ENCODE assay signal across 8 mouse cellular contexts in the genomic region with DNA sequence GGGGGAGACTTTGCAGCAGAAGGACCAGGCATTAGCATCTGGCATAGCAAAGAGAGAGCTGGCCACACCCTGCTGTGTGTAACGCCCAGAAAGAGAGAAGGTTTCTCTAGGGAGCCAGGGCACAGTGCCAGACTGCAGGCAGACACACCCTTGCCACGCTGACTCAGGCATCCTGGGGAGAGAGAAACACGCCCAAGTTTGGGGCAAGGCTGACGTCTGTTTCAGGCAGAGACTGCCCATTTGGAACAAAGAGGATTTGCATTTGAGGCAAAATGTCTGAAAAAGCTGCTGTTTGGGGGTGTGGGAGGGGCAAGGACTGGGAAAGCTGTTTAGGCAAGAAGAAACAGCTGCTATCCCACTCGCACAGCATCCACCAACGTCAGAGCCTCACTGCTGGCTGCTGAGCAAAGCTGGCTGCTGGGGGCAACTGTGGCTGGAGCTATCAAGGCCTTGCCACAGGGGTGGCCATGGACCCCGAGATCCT.
DNase-seq lines count a peak whose midpoint lies in the region; ATAC-seq and TF ChIP-seq lines count a peak whose summit lies in the region.

No protein-coding gene starts in this region.

- H3K9ac ChIP-seq in forebrain, embryonic 11.5 days (ENCODE audit: low read length) = no peak overlapping the region
- H3K9ac ChIP-seq in limb, embryonic 15.5 days = no peak overlapping the region
- H3K9ac ChIP-seq in stomach, embryonic 16.5 days (ENCODE audit: low read length) = peak overlapping the region; percentile 61

- DNase-seq in forebrain, embryonic 10.5 days (ENCODE audit: extremely low spot score, low spot score) = no peak
- no peak for DNase-seq in forebrain, embryonic 11.5 days (ENCODE audit: low spot score)
- peak; percentile 66 to 85 for DNase-seq in gastrocnemius, postnatal 4 days (ENCODE audit: low spot score in 2 of 2)
- peak; percentile 79 for DNase-seq in kidney, adult 2 months
- peak; percentile 80 to 92 for DNase-seq in monocyte, adult 2 months (ENCODE audit: low read depth in 1 of 2, low spot score in 2 of 2)

- no peak for TF ChIP-seq CTCF in kidney, adult 2 months (conservative IDR thresholded peaks at IDR 0.05; ENCODE audit: insufficient read depth, insufficient read length, low read depth, low read length)

- ATAC-seq in forebrain, embryonic 11.5 days (replicated peaks; ENCODE audit: low FRiP score) = no peak
- peak; percentile 84 for ATAC-seq in common myeloid progenitor, adult 5-6 weeks (replicated peaks; ENCODE audit: low read depth, poor library complexity, severe bottlenecking)
- 0 out of 2 replicates have a peak, but pooled peaks have one; percentile 25 for ATAC-seq in limb, embryonic 15.5 days (ENCODE audit: insufficient number of reproducible peaks, low FRiP score, low TSS enrichment, low read depth)
- ATAC-seq in stomach, embryonic 16.5 days (ENCODE audit: insufficient read depth, low FRiP score) = peak; percentile 84

- no peaks in the 10 kb centered on the region for H3K9me3 ChIP-seq in forebrain, embryonic 10.5 days
- no peaks in the 10 kb centered on the region for H3K9me3 ChIP-seq in forebrain, embryonic 11.5 days (ENCODE audit: control insufficient read depth, low read length)
- H3K9me3 ChIP-seq in limb, embryonic 15.5 days = no peaks in the 10 kb centered on the region
- no peaks in the 10 kb centered on the region for H3K9me3 ChIP-seq in stomach, embryonic 16.5 days (replicated peaks; ENCODE audit: control insufficient read depth, low read length)

- no peaks in the 10 kb centered on the region for H3K36me3 ChIP-seq in forebrain, embryonic 10.5 days (replicated peaks)
- H3K36me3 ChIP-seq in forebrain, embryonic 11.5 days (ENCODE audit: control insufficient read depth, insufficient read depth, low read length) = no peaks in the 10 kb centered on the region
- no peaks in the 10 kb centered on the region for H3K36me3 ChIP-seq in kidney, adult 2 months (ENCODE audit: control insufficient read depth, insufficient read depth, low read length)
- no peaks in the 10 kb centered on the region for H3K36me3 ChIP-seq in limb, embryonic 15.5 days
- H3K36me3 ChIP-seq in stomach, embryonic 16.5 days (ENCODE audit: control insufficient read depth, insufficient read depth, low read length) = no peaks in the 10 kb centered on the region

- H3K4me2 ChIP-seq in forebrain, embryonic 11.5 days (ENCODE audit: low read depth, low read length, severe bottlenecking) = no peak overlapping the region
- H3K4me2 ChIP-seq in limb, embryonic 15.5 days = peak overlapping the region; percentile 15; the same call in 1 of the 2 replicates
- peak overlapping the region; percentile 6; the same call in 1 of the 2 replicates for H3K4me2 ChIP-seq in stomach, embryonic 16.5 days (ENCODE audit: low read depth, low read length)

- peaks cover 27% of the 10 kb centered on the region; the same call in 1 of the 2 replicates for H3K27me3 ChIP-seq in forebrain, embryonic 10.5 days (ENCODE audit: poor library complexity, severe bottlenecking)
- no peaks in the 10 kb centered on the region for H3K27me3 ChIP-seq in forebrain, embryonic 11.5 days (ENCODE audit: control insufficient read depth, insufficient read depth, low read length)
- no peaks in the 10 kb centered on the region for H3K27me3 ChIP-seq in kidney, adult 2 months (replicated peaks; ENCODE audit: control insufficient read depth, insufficient read depth, low read length)
- H3K27me3 ChIP-seq in limb, embryonic 15.5 days = no peaks in the 10 kb centered on the region
- no peaks in the 10 kb centered on the region for H3K27me3 ChIP-seq in stomach, embryonic 16.5 days (ENCODE audit: control insufficient read depth, insufficient read depth, low read length)

- peaks cover 29% of the 10 kb centered on the region for H3K4me1 ChIP-seq in forebrain, embryonic 10.5 days
- 0 out of 2 replicates have a peak, but pooled peaks cover 2% of the 10 kb centered on the region for H3K4me1 ChIP-seq in forebrain, embryonic 11.5 days (replicated peaks; ENCODE audit: control insufficient read depth, insufficient read depth, low read length)
- peaks cover 10% of the 10 kb centered on the region for H3K4me1 ChIP-seq in kidney, adult 2 months (ENCODE audit: control insufficient read depth, insufficient read depth, low read length)
- peaks cover 54% of the 10 kb centered on the region for H3K4me1 ChIP-seq in limb, embryonic 15.5 days
- peaks cover 35% of the 10 kb centered on the region for H3K4me1 ChIP-seq in stomach, embryonic 16.5 days (ENCODE audit: control insufficient read depth, insufficient read depth, low read length)

- WGBS in forebrain, embryonic 10.5 days = 15% methylated on average over 7 of the region's 7 CpGs
- WGBS in forebrain, embryonic 11.5 days = 10% methylated on average over 7 of the region's 7 CpGs
- 22% methylated on average over 7 of the region's 7 CpGs for WGBS in kidney, adult 2 months
- WGBS in limb, embryonic 15.5 days = 11% methylated on average over 7 of the region's 7 CpGs
- WGBS in stomach, embryonic 16.5 days = 16% methylated on average over 7 of the region's 7 CpGs

- peak overlapping the region; percentile 42 for H3K27ac ChIP-seq in forebrain, embryonic 10.5 days
- no peak overlapping the region for H3K27ac ChIP-seq in forebrain, embryonic 11.5 days (ENCODE audit: low read depth, low read length)
- no peak overlapping the region for H3K27ac ChIP-seq in kidney, adult 2 months (ENCODE audit: insufficient read depth, low read depth, low read length)
- peak overlapping the region; percentile 79 for H3K27ac ChIP-seq in limb, embryonic 15.5 days
- peak overlapping the region; percentile 89 for H3K27ac ChIP-seq in stomach, embryonic 16.5 days (ENCODE audit: low read length)

- H3K4me3 ChIP-seq in forebrain, embryonic 10.5 days = no peak overlapping the region
- no peak overlapping the region for H3K4me3 ChIP-seq in forebrain, embryonic 11.5 days (ENCODE audit: low read depth, low read length)
- no peak overlapping the region for H3K4me3 ChIP-seq in kidney, adult 2 months (ENCODE audit: insufficient read depth, low read depth, low read length)
- H3K4me3 ChIP-seq in limb, embryonic 15.5 days = no peak overlapping the region
- no peak overlapping the region for H3K4me3 ChIP-seq in stomach, embryonic 16.5 days (replicated peaks; ENCODE audit: low read length)

- TF ChIP-seq POLR2A in kidney, adult 2 months (IDR thresholded peaks at IDR 0.05; ENCODE audit: low read depth, low read length) = no peak

Comparison
In these comparisons a context has a peak if more than half of its experiments do, and no peak if none do; other contexts are left out.
1. H3K27ac ChIP-seq: peak in forebrain, embryonic 10.5 days (single experiment), limb, embryonic 15.5 days (single experiment) and stomach, embryonic 16.5 days (single experiment); none in forebrain, embryonic 11.5 days (single experiment) and kidney, adult 2 months (single experiment).
2. DNase-seq: peak in gastrocnemius, postnatal 4 days (2 of 2), kidney, adult 2 months (single experiment) and monocyte, adult 2 months (2 of 2); none in forebrain, embryonic 10.5 days (single experiment) and forebrain, embryonic 11.5 days (single experiment).